Mouse (Mus musculus) stomach, embryonic 15.5 days (tissue): ENCODE measurements around the gene Hnrnph2. TPM values are rescaled to one million over a fixed set of nuclear protein-coding genes. Genes with fewer than 3 reads are reported as not detected.

ENCODE experiments used
- polyA plus RNA-seq: library from polyadenylated mRNA; unstranded; fragments of >200 nt; fragmentation: Nextera tagmentation; extraction: Ambion mirVana; gene quantifications from 2 replicates; pipeline ENCODE4 v1.2.1, GENCODE M21; 2015

Hnrnph2 gene
- polyA plus RNA-seq, 1 experiment from 2014 or later, result 138 TPM

Other genes starting within 250 kb of the Hnrnph2 start
- gene Drp2, start 196.6 kb upstream of the Hnrnph2 start, polyA plus RNA-seq, result 1.4 and 1.5 TPM in 2 replicates
- 0.10 TPM in 1 of 2 replicates, not detected in the other for gene Taf7l, start 124.7 kb upstream of the Hnrnph2 start, polyA plus RNA-seq
- 90.9 and 105 TPM in 2 replicates for gene Timm8a1, start 59.3 kb upstream of the Hnrnph2 start, polyA plus RNA-seq
- gene Btk, start 17.6 kb upstream of the Hnrnph2 start, polyA plus RNA-seq, result 2.4 and 3.3 TPM in 2 replicates
- gene Rpl36a, start 15.5 kb upstream of the Hnrnph2 start, polyA plus RNA-seq, result 379 and 399 TPM in 2 replicates
- gene Gla, start 54 bp upstream of the Hnrnph2 start, polyA plus RNA-seq, result 6.1 and 7.7 TPM in 2 replicates
- 3.3 and 3.7 TPM in 2 replicates for gene Armcx4, start 85.3 kb downstream of the Hnrnph2 start, polyA plus RNA-seq
- 50.9 and 51.9 TPM in 2 replicates for gene Armcx1, start 116.8 kb downstream of the Hnrnph2 start, polyA plus RNA-seq
- 21.6 and 25.6 TPM in 2 replicates for gene Armcx6, start 150.2 kb downstream of the Hnrnph2 start, polyA plus RNA-seq
- gene Armcx3, start 155.4 kb downstream of the Hnrnph2 start, polyA plus RNA-seq, result 79.4 and 83.4 TPM in 2 replicates
- 53.8 and 61.9 TPM in 2 replicates for gene Armcx2, start 208.0 kb downstream of the Hnrnph2 start, polyA plus RNA-seq